38 mouse cellular contexts compared by ENCODE assay signal in genomic region chr16:48234999-48235398, GRCm38 (mm10). TPM values are rescaled to one million over a fixed set of nuclear protein-coding genes. Genes with fewer than 3 reads are reported as not detected.
A peak's percentile ranks its signal among the peaks of the same experiment; 100 is the strongest.
DNase-seq lines count a peak whose midpoint lies in the region; ATAC-seq and TF ChIP-seq lines count a peak whose summit lies in the region.
"Had no signal": no experiment of that assay in that cellular context is flagged by ENCODE, and none has a peak within 500 bp of the region (broad histone marks: within the 10 kb centered on the region; RNA-seq: fewer than 3 reads in every experiment).

No protein-coding gene starts in this region.

- peak; percentile 43 for TF ChIP-seq CTCF in layer of hippocampus, adult 2 months (conservative IDR thresholded peaks at IDR 0.05)
- TF ChIP-seq CTCF in lung, postnatal 0 days (IDR thresholded peaks at IDR 0.05), result peak; percentile 21; the same call in 1 of the 2 replicates
- TF ChIP-seq CTCF in stomach, postnatal 0 days (IDR thresholded peaks at IDR 0.05; ENCODE audit: low read depth), result peak; percentile 19

- H3K4me1 ChIP-seq in lung, postnatal 0 days (ENCODE audit: insufficient read depth, low read depth, low read length), result no peaks in the 10 kb centered on the region
- H3K4me1 ChIP-seq in stomach, postnatal 0 days (replicated peaks; ENCODE audit: control insufficient read depth, insufficient read depth), result no peaks in the 10 kb centered on the region
- H3K4me1 ChIP-seq: forebrain, embryonic 12.5 days; hindbrain, embryonic 12.5 days; kidney, embryonic 15.5 days; limb, embryonic 10.5 days; limb, embryonic 15.5 days; neural tube, embryonic 13.5 days; stomach, embryonic 15.5 days had no signal

- no peak overlapping the region for H3K4me2 ChIP-seq in lung, postnatal 0 days (replicated peaks; ENCODE audit: low read depth, low read length)
- no peak overlapping the region for H3K4me2 ChIP-seq in stomach, postnatal 0 days (replicated peaks; ENCODE audit: low read depth)
- H3K4me2 ChIP-seq: forebrain, embryonic 12.5 days; hindbrain, embryonic 12.5 days; kidney, embryonic 15.5 days; limb, embryonic 15.5 days; midbrain, embryonic 11.5 days; neural tube, embryonic 13.5 days; stomach, embryonic 15.5 days had no signal

- H3K27me3 ChIP-seq in lung, postnatal 0 days (replicated peaks; ENCODE audit: insufficient read depth, low read length), result no peaks in the 10 kb centered on the region
- H3K27me3 ChIP-seq in stomach, postnatal 0 days (ENCODE audit: control insufficient read depth, insufficient read depth, low read length), result no peaks in the 10 kb centered on the region
- H3K27me3 ChIP-seq: forebrain, embryonic 12.5 days; hindbrain, embryonic 12.5 days; kidney, embryonic 15.5 days; limb, embryonic 15.5 days; neural tube, embryonic 13.5 days; stomach, embryonic 15.5 days had no signal

- H3K9me3 ChIP-seq in lung, postnatal 0 days (ENCODE audit: low read length), result no peaks in the 10 kb centered on the region
- no peaks in the 10 kb centered on the region for H3K9me3 ChIP-seq in stomach, postnatal 0 days (ENCODE audit: control insufficient read depth, low read length)
- H3K9me3 ChIP-seq: forebrain, embryonic 12.5 days; kidney, embryonic 15.5 days; limb, embryonic 10.5 days; limb, embryonic 15.5 days; neural tube, embryonic 13.5 days; stomach, embryonic 15.5 days had no signal

- no peak for TF ChIP-seq EP300 in lung, postnatal 0 days (IDR thresholded peaks at IDR 0.05)
- TF ChIP-seq EP300 in stomach, postnatal 0 days (optimal IDR thresholded peaks at IDR 0.05), result no peak

- no peak overlapping the region for H3K27ac ChIP-seq in layer of hippocampus, adult 2 months
- no peak overlapping the region for H3K27ac ChIP-seq in lung, postnatal 0 days (ENCODE audit: low read length)
- no peak overlapping the region for H3K27ac ChIP-seq in stomach, postnatal 0 days (replicated peaks)
- H3K27ac ChIP-seq: forebrain, embryonic 12.5 days; hindbrain, embryonic 12.5 days; hindbrain, postnatal 0 days; kidney, embryonic 15.5 days; limb, embryonic 10.5 days; limb, embryonic 15.5 days; neural tube, embryonic 13.5 days; stomach, embryonic 15.5 days had no signal

- no peaks in the 10 kb centered on the region for H3K36me3 ChIP-seq in lung, postnatal 0 days (ENCODE audit: insufficient read depth, low read length)
- no peaks in the 10 kb centered on the region for H3K36me3 ChIP-seq in stomach, postnatal 0 days (ENCODE audit: control insufficient read depth, insufficient read depth, low read length)
- H3K36me3 ChIP-seq: forebrain, embryonic 12.5 days; hindbrain, embryonic 12.5 days; kidney, embryonic 15.5 days; limb, embryonic 10.5 days; limb, embryonic 15.5 days; neural tube, embryonic 13.5 days; stomach, embryonic 15.5 days had no signal

- H3K9ac ChIP-seq in lung, postnatal 0 days (replicated peaks; ENCODE audit: low read depth), result no peak overlapping the region
- H3K9ac ChIP-seq in stomach, postnatal 0 days (ENCODE audit: low read length), result no peak overlapping the region
- H3K9ac ChIP-seq: forebrain, embryonic 12.5 days; forebrain, postnatal 0 days; hindbrain, embryonic 12.5 days; kidney, embryonic 15.5 days; limb, embryonic 15.5 days; neural tube, embryonic 13.5 days; stomach, embryonic 15.5 days had no signal

- WGBS in lung, postnatal 0 days, result 82% methylated on average over 1 of the region's 1 CpGs
- 76% methylated on average over 1 of the region's 1 CpGs for WGBS in stomach, postnatal 0 days

- no peak for ATAC-seq in lung, postnatal 0 days
- ATAC-seq in stomach, postnatal 0 days (ENCODE audit: low FRiP score, low TSS enrichment), result no peak
- ATAC-seq: forebrain, postnatal 0 days; hindbrain, postnatal 0 days had no signal

- H3K4me3 ChIP-seq in layer of hippocampus, adult 2 months, result no peak overlapping the region
- no peak overlapping the region for H3K4me3 ChIP-seq in lung, postnatal 0 days (ENCODE audit: low read depth, low read length)
- no peak overlapping the region for H3K4me3 ChIP-seq in stomach, postnatal 0 days (ENCODE audit: low read depth, low read length)
- H3K4me3 ChIP-seq: forebrain, embryonic 12.5 days; hindbrain, embryonic 12.5 days; kidney, embryonic 15.5 days; limb, embryonic 10.5 days; limb, embryonic 15.5 days; neural tube, embryonic 13.5 days; stomach, embryonic 15.5 days had no signal

- DNase-seq in layer of hippocampus, adult 2 months (ENCODE audit: low spot score in 2 of 2), result no peak
- no peak for DNase-seq in layer of hippocampus, adult 8-10 months (ENCODE audit: low spot score in 2 of 2)
- DNase-seq in lung, postnatal 0 days (ENCODE audit: low spot score), result no peak
- DNase-seq in lung, postnatal 25 days (ENCODE audit: low spot score), result no peak
- DNase-seq in ES-CJ7 (ENCODE audit: low read depth, low spot score), result peak; percentile 46
- no peak for DNase-seq in stomach, postnatal 0 days (ENCODE audit: low spot score)
- DNase-seq in urinary bladder, postnatal 25 days (ENCODE audit: low spot score), result no peak
- DNase-seq: adrenal gland, adult 8-10 months; B cell, adult 2 months; cerebellum, adult 2 months; cerebellum, postnatal 14 days; forebrain, postnatal 0 days; kidney, adult 18-20 months; kidney, postnatal 25 days; lung, adult 2 months; lung, postnatal 14 days; thymus, postnatal 14 days had no signal

RNA-seq across cellular contexts. Expression of gene Dppa4, which starts 48.5 kb away (rescaled TPM):
- total RNA-seq in layer of hippocampus, adult 2 months (2021), result not detected
- not detected for total RNA-seq in layer of hippocampus, adult 8-10 months (2022)
- polyA plus RNA-seq in lung, postnatal 0 days (2015; fragmentation: Nextera tagmentation; extraction: Ambion mirVana), result not detected in 2 replicates
- not detected in 2 replicates for polyA plus RNA-seq in stomach, postnatal 0 days (2015; fragmentation: Nextera tagmentation; extraction: Ambion mirVana)
- total RNA-seq: adrenal gland, adult 8-10 months; adrenal gland, postnatal 4 days; forebrain, postnatal 0 days; gastrocnemius, adult 8-10 months; heart, postnatal 25 days; hindbrain, postnatal 0 days; layer of hippocampus, adult 18-20 months; layer of hippocampus, postnatal 25 days; megakaryocyte, adult 5-6 weeks had no signal
- polyA plus RNA-seq: cerebellum, adult 2 months; cortical plate, adult 2 months; embryonic facial prominence, embryonic 14.5 days; forebrain, embryonic 12.5 days; forebrain, postnatal 0 days; gonadal fat pad, adult 2 months; heart, embryonic 14.5 days; hindbrain, embryonic 12.5 days; hindbrain, postnatal 0 days; kidney, embryonic 15.5 days; limb, embryonic 10.5 days; limb, embryonic 15.5 days; lung, adult 2 months; midbrain, embryonic 11.5 days; neural tube, embryonic 13.5 days; small intestine, adult 2 months; stomach, embryonic 15.5 days; urinary bladder, adult 2 months had no signal
